ENCODE assay signal across 24 mouse cellular contexts in genomic region chr2:72873948-72874347, GRCm38 (mm10).
A peak's percentile ranks its signal among the peaks of the same experiment; 100 is the strongest.
DNase-seq lines count a peak whose midpoint lies in the region; ATAC-seq and TF ChIP-seq lines count a peak whose summit lies in the region.
"Had no signal": no experiment of that assay in that cellular context is flagged by ENCODE, and none has a peak within 500 bp of the region (broad histone marks: within the 10 kb centered on the region; RNA-seq: fewer than 3 reads in every experiment).

No protein-coding gene starts in this region.

- TF ChIP-seq POLR2A in heart, adult 2 months (IDR thresholded peaks at IDR 0.05; ENCODE audit: insufficient read depth, low read depth, low read length): no peak

- intact Hi-C loops in heart, adult 2 months (cut with DNase I): no loop called here

- no peaks in the 10 kb centered on the region for H3K4me1 ChIP-seq in limb, embryonic 11.5 days (ENCODE audit: control insufficient read depth, insufficient read depth, low read length)
- H3K4me1 ChIP-seq in limb, embryonic 10.5 days: no peaks in the 10 kb centered on the region
- H3K4me1 ChIP-seq in heart, adult 2 months (ENCODE audit: control insufficient read depth, insufficient read depth, low read length): no peaks in the 10 kb centered on the region
- H3K4me1 ChIP-seq: embryonic facial prominence, embryonic 15.5 days; forebrain, embryonic 10.5 days; heart, embryonic 13.5 days; hindbrain, embryonic 13.5 days had no signal

- no peak for ATAC-seq in limb, embryonic 11.5 days (ENCODE audit: insufficient number of reproducible peaks, low FRiP score, low TSS enrichment, low read depth)
- ATAC-seq in hematopoietic stem cell, adult 5-6 weeks (replicated peaks in 1 of 2; ENCODE audit: insufficient read depth in 1 of 2, low FRiP score in 2 of 2, low TSS enrichment in 1 of 2, low read depth in 1 of 2, poor library complexity in 2 of 2, severe bottlenecking in 2 of 2): peak; percentile 17 to 29; a peak in 2 of 4 replicates
- ATAC-seq: forebrain, embryonic 14.5 days; hindbrain, postnatal 0 days had no signal

- H3K79me2 ChIP-seq in heart, adult 2 months (replicated peaks; ENCODE audit: control insufficient read depth, insufficient read depth, low read length): no peaks in the 10 kb centered on the region

- H3K36me3 ChIP-seq in limb, embryonic 11.5 days (ENCODE audit: control insufficient read depth, insufficient read depth, low read length): no peaks in the 10 kb centered on the region
- no peaks in the 10 kb centered on the region for H3K36me3 ChIP-seq in limb, embryonic 10.5 days
- H3K36me3 ChIP-seq in heart, adult 2 months (ENCODE audit: control insufficient read depth, insufficient read depth, low read length): no peaks in the 10 kb centered on the region
- H3K36me3 ChIP-seq: embryonic facial prominence, embryonic 15.5 days; forebrain, embryonic 10.5 days; G1E; heart, embryonic 13.5 days; hindbrain, embryonic 13.5 days had no signal

- WGBS in limb, embryonic 11.5 days: 79% methylated on average over 10 of the region's 10 CpGs
- 83% methylated on average over 10 of the region's 10 CpGs for WGBS in limb, embryonic 10.5 days
- WGBS in heart, adult 2 months: 70% methylated on average over 10 of the region's 10 CpGs

- H3K4me3 ChIP-seq in limb, embryonic 11.5 days (ENCODE audit: low read depth, low read length): no peak overlapping the region
- H3K4me3 ChIP-seq in limb, embryonic 10.5 days: no peak overlapping the region
- H3K4me3 ChIP-seq in heart, adult 2 months: no peak overlapping the region
- H3K4me3 ChIP-seq: embryonic facial prominence, embryonic 15.5 days; erythroblast, embryonic 14.5 days; forebrain, embryonic 10.5 days; gastrocnemius, adult 2 months; heart, embryonic 13.5 days; hindbrain, embryonic 13.5 days had no signal

- H3K9ac ChIP-seq in limb, embryonic 11.5 days (ENCODE audit: low read length): no peak overlapping the region
- no peak overlapping the region for H3K9ac ChIP-seq in heart, adult 2 months (ENCODE audit: low read depth, low read length)
- H3K9ac ChIP-seq: embryonic facial prominence, embryonic 15.5 days; heart, embryonic 13.5 days; hindbrain, embryonic 13.5 days had no signal

- no peak overlapping the region for H3K27ac ChIP-seq in limb, embryonic 11.5 days (replicated peaks; ENCODE audit: low read depth, low read length)
- H3K27ac ChIP-seq in limb, embryonic 10.5 days: no peak overlapping the region
- H3K27ac ChIP-seq in heart, adult 2 months: no peak overlapping the region
- H3K27ac ChIP-seq: embryonic facial prominence, embryonic 15.5 days; forebrain, embryonic 10.5 days; gastrocnemius, adult 2 months; heart, embryonic 13.5 days; hindbrain, embryonic 13.5 days; hindbrain, postnatal 0 days had no signal

- peak; percentile 19 for DNase-seq in limb, embryonic 11.5 days (ENCODE audit: low spot score)
- no peak for DNase-seq in limb, embryonic 10.5 days (ENCODE audit: low spot score)
- DNase-seq in CD4-positive, CD25-positive, alpha-beta regulatory T cell, adult 2 months (ENCODE audit: low read depth, low spot score): peak; percentile 38
- peak; percentile 49 for DNase-seq in thymus, postnatal 25 days
- DNase-seq in adipocyte (ENCODE audit: low spot score): no peak
- no peak for DNase-seq in layer of hippocampus, adult 9-11 months
- DNase-seq in heart, adult 2 months: no peak
- DNase-seq: adrenal gland, adult 8-10 months; adrenal gland, postnatal 36 days; cerebellum, adult 2 months; cerebellum, postnatal 10 days; embryo, embryonic 11 days; gastrocnemius, adult 2 months; gastrocnemius, postnatal 25 days; heart, postnatal 4 days had no signal

- TF ChIP-seq CTCF in heart, adult 2 months (IDR thresholded peaks at IDR 0.05): no peak

- no peaks in the 10 kb centered on the region for H3K9me3 ChIP-seq in limb, embryonic 11.5 days (ENCODE audit: control insufficient read depth, low read length)
- no peaks in the 10 kb centered on the region for H3K9me3 ChIP-seq in limb, embryonic 10.5 days (replicated peaks)
- H3K9me3 ChIP-seq: embryonic facial prominence, embryonic 15.5 days; forebrain, embryonic 10.5 days; G1E; heart, embryonic 13.5 days; hindbrain, embryonic 13.5 days had no signal

- no peak for TF ChIP-seq EP300 in heart, adult 2 months (IDR thresholded peaks at IDR 0.05; ENCODE audit: insufficient read depth, low read depth, low read length)

- no peaks in the 10 kb centered on the region for H3K27me3 ChIP-seq in limb, embryonic 11.5 days (ENCODE audit: control insufficient read depth, insufficient read depth, low read length)
- H3K27me3 ChIP-seq in limb, embryonic 10.5 days (ENCODE audit: low read depth, poor library complexity, severe bottlenecking): no peaks in the 10 kb centered on the region
- no peaks in the 10 kb centered on the region for H3K27me3 ChIP-seq in heart, adult 2 months (ENCODE audit: control insufficient read depth, insufficient read depth, low read length)
- H3K27me3 ChIP-seq: embryonic facial prominence, embryonic 15.5 days; heart, embryonic 13.5 days; hindbrain, embryonic 13.5 days had no signal

- no peak overlapping the region for H3K4me2 ChIP-seq in limb, embryonic 11.5 days (ENCODE audit: low read depth, severe bottlenecking)
- H3K4me2 ChIP-seq: embryonic facial prominence, embryonic 15.5 days; heart, embryonic 13.5 days; hindbrain, embryonic 13.5 days had no signal

Comparison
In these comparisons a context has a peak if more than half of its experiments do, and no peak if none do; other contexts are left out.
1. DNase-seq: peak in limb, embryonic 11.5 days (single experiment), CD4-positive, CD25-positive, alpha-beta regulatory T cell, adult 2 months (single experiment) and thymus, postnatal 25 days (single experiment); none in limb, embryonic 10.5 days (single experiment), adipocyte (single experiment), layer of hippocampus, adult 9-11 months (single experiment) and heart, adult 2 months (0 of 2).